Mouse (Mus musculus): Measurements from ENCODE around the gene Prrc2c.
A peak's percentile ranks its signal among the peaks of the same experiment; 100 is the strongest.
"Not testable (repeated sequence)": the region's sequence is repeated elsewhere in the genome, so short reads cannot be mapped to it uniquely, and the experiment has no call there.

Prrc2c gene

GRCm38 (mm10) chr1:162740401-162740835 lies at the start of gene Prrc2c:
Prrc2c (minus strand) TSS chr1:162740556.
- peak; percentile 98 for DNase-seq

DNA sequence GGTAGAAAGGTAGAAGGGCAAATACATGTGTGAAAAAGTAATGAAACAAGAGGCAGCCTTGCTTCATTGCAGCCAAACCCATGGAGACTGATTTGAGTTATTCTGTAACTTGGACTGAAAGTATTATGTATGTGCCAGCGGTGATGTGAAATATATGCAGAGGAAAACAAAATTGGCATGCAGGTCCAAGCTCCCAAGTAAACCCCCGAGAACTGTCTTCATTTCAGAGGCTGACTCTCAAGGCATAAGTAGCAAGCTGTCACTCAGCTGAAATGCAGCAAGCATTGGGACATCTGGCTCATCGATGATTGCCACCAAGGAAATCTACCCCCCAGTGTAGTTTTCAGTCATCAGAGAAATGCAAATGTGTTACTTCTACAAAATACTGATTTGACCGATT lies 44.9 kb upstream of the Prrc2c start:
- DNase-seq = no peak

- no peak for DNase-seq
Observed at GRCm38 (mm10) chr1:162783669-162784248, 43.4 kb upstream of the Prrc2c start.

- not testable (repeated sequence) for DNase-seq
Observed at GRCm38 (mm10) chr1:162781035-162781434, 40.7 kb upstream of the Prrc2c start.

- DNase-seq = no peak
Observed at GRCm38 (mm10) chr1:162777943-162778538, 37.7 kb upstream of the Prrc2c start.

DNA sequence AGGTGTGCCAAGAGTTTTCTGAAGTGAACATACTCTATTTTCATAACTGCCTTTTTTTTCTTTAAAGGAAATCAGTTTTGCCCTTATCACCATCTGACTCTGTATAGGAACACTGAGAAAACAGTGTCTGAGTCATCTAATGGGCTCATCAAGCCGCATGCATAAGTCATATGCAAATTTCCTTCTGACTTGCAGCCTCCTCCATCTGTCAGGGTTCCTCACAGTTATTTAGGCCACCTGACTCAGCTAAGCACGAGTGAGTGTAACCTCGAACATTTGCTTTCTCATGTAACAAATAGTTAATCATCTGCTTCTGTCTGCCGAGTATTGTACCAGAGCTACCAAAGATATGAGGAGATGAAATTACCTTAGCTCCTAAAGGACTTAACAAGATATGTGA lies 33.3 kb upstream of the Prrc2c start:
- DNase-seq = peak; percentile 13

DNA sequence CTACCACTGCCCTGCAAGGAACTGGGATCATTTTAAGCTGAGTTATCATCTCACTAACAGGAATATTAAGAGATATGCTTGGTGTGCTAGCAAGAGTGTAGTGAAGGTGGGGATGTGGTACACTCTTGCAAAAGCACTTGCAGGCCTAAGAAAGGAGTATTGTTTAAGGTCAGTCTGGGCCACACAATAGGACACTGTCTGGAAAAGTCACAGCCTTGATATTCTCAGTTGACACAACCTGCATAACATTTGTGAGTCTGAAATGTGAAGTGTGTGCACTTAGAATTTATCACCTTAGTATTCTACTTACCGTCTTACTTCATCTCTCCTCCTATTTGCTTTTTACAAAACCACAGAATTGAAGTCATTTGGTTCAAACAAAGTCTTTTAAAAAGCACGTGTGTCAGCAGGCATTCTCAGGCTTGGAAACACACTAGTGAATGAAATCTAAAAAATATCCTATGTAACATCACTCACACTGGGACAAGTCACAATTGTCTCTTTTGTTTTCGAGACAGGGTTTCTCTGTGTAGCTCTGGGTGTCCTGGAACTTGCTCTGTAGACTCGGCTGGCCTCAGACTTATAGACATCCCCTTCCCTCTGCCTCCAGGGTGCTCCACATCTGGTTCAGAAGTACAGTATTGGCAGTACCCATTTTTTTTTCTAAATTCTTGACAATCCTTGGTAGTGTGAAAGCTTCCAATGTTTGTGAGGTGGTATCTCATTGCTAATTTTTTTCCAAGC lies 31.4 kb upstream of the Prrc2c start:
- DNase-seq = no peak

DNA sequence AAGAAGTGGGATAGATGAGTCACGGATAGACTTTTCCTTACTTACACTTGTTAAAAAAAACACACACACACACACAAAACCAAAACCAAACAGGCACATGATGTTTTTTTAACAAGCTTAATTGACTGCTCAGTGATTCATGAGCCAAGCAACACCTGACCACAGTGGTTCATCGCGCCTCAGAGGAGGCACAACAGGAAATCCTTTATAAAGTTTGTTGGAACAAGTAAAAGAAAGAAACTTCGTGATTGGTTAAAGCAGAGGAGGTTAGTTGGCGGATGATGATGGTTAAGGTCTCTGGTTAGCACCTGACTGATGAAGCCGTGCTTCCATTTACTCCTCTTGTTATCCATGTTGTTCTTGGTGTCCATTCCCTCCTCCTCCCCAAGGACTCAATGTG lies 11.7 kb upstream of the Prrc2c start:
- DNase-seq = no peak

- peak; percentile 6 for DNase-seq
Observed at GRCm38 (mm10) chr1:162749607-162750006, 9.3 kb upstream of the Prrc2c start.

DNA sequence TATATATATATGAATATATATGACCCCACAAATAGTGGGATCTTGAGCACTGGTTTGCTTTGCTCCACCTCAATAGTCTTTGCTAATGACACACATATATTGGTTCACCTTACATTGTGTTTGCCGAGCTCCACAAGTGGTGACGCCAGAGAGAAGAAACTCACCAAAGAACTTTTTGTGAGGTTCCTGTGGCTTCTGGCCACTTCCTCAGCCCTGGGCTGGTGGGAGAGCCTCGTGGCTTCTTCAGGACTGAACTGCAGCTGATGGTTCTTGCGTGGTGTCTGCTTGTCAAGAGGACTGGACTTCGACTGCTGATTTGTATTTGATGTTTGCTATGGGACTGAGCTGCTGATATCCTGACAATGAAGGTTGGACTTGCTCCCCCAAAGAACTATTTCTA lies 8.4 kb upstream of the Prrc2c start:
- DNase-seq = no peak

DNA sequence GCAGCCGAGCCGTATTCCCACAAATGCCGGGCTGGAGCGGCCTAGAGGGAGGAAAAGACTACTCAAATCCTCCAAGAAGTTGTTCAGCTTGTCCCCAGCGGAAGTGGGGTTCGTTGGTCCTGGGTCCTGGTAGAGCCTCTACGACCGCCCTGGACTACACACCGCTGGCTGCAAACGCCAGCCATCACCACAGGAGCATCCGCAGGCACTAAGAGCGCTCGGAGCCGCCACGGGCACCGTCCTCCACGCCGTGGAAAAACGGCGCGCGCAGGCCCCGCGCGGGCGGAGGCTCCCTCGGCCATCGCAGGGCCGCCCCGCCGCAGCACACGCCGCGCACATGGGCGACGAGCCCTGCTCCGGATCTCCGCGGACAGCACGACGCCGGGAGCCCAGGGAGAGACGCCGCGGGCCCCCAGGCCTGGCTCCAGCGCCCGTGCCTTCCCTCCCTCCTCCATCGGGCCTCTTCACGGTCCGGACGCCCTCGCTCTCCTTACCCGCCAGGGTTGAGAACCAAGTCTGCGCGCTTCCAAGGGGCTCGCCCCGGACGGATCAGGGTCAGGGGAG lies 443 bp downstream of the Prrc2c start:
- DNase-seq = no peak

- DNase-seq = peak; percentile 7
Observed at GRCm38 (mm10) chr1:162739406-162739805, 950 bp downstream of the Prrc2c start.

GRCm38 (mm10) chr1:162738472-162738871 lies 1.9 kb downstream of the Prrc2c start:
- no peak for DNase-seq

DNA sequence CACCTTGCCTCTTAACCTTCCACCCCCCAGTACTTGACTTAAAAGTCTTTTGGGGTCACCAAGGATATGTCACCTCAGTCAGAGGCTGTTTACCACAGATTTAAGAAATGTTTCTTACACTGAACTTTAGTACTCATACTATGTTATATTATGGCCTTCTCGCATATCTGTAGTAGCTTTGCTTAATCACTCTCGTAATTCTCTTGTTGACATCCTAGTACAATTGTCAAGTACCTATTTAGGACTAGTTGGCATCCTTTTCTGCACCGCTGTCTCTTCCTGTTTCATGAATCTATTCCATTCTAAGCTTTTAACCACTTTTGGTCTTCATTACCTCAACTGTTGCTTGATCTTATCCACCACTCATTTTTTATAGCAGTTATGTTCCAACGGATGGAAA lies 5.3 kb downstream of the Prrc2c start:
- DNase-seq = no peak

DNA sequence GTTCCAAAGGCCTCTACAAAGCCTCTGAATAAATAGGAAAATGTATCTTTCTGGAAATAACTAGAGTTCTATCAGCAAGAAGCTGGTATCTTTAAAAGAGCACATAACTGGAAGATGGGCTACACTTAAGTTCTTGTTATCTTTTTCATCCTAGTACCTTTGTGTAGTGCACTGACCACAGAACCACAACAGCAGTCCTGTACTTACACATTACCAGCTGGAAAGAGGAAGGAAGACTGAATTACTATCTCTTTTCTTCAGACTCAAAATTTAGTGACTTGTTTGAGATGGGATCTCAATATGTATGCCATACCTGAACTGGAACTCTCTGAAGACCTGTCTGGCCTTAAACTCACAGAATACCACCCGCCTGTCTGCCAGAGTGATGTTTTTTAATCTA lies 6.1 kb downstream of the Prrc2c start:
- DNase-seq = no peak

DNA sequence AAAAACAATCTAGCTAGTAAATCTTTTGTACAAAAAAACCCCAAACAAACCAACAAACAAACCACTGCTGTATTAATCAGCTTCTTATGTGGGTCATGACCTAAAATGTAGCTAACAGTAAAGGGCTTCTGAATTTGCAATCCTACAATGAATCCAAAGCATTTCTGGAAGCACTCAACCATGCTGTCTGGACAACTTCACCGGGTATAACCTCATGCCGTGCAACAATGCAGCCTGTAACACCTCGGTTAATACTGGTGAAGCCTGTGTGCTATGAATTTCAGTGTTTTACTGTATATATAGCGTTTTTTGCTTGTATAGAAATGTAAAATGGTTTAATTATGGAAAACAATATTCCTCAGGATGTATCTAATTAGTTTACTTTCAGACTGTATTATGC lies 8.3 kb downstream of the Prrc2c start:
- no peak for DNase-seq

DNA sequence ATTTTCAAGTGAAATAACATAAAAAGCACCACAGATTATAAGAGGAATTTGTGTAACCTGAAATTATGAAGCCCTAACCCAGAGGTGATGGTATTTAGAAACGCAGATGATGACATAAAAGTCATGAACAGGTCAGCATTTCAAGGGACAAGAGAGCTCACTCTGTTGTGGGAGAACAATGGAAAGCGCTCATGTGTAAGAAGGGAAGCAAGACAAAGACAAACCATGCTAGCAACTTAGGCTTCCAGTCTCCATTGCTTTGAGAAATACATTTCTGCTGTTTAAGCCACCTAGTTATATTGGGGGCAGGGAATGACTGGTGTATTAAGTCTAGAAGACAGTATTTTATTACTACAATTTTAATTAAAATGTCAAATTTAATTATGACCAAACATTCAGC lies 10.9 kb downstream of the Prrc2c start:
- no peak for DNase-seq

GRCm38 (mm10) chr1:162727981-162728380 lies 12.4 kb downstream of the Prrc2c start:
- DNase-seq = no peak

DNA sequence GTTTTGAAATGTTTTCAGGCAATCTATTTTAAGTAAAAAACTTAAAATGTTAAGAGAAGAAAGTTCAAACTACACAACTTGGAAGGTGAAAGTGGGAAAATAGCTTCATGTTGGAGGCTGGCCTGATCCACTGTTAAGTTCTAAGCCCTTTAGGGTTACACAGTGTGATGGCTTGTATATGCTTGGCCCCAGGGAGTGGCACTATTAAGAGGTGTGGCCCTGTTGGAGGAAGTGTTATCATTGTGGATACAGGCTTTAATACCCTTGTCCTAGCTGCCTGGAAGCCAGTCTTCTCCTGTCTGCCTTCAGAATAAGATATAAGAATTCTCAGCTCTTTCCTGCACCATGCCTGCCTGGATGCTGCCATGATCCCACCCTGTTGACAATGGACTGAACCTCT lies 16.7 kb downstream of the Prrc2c start:
- no peak for DNase-seq

DNA sequence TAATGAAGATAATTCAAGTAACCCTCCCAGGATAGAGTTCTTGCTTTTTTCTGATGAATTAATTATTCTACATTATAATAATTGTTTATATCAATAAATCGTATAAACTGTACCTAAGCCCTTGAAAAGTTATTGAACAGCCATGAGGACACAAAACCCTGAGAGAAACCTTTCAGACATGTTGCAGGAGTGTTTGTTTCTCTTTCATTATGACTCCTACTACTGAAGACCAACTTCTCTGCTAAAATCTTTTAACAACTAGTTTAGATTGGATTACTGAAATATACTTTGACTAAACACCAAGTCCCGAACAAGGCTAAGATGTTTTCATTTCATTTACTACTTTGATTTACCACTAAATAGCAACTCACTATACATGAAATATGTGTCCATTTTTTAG lies 19.7 kb downstream of the Prrc2c start:
- DNase-seq = no peak

DNA sequence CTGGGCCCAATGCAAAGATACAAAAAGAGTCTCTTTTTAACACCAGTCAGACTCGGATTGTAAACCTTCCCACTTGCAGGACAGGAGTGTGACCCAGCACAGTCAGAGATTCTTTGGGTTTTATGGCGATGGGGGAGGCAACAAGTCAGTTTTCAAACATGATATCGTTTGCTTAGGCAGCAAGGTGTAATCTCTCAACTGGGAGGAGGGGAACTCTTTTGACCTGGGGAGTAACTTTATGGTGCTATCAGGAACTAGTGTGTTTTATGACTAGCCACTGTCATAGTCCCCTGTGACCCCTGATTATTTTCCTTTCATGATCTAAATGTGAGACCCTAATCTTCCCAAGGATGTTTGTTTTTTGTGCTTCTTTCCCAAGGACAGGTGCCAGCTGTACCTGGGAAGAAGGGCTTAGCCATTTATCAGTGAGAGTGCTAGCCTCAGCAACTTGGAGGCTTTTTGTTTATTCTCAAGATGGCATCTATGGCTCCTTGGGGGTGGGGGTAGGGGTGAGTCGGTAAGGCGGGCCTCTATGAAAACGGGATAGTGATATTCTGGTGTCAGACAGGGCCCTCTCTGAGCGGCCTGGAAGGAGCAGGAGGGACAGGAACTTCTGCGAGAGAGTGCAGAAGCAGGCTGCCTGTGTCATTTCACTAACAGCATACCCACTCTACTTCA lies 39.8 kb downstream of the Prrc2c start:
- DNase-seq = no peak

DNA sequence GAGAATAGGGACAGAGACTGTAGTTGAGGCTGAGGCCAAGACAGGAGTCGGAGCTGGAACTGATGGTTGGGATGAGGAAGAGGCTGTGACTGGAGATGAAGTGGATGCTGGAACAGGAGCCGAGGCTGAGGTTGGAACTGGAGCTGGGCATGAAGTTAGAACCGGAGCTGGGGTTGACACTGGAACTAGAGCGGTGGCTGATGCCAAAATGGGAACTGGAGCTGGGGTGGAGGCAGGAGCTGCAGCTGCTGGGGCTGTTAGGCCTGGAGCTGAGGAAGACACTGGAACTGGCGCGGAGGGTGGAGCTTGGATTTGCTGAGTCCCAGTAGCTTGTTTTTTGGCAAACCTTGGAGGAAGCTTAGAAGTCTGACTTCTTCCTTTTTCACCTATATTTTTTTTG lies 42.5 kb downstream of the Prrc2c start:
- no peak for DNase-seq

DNA sequence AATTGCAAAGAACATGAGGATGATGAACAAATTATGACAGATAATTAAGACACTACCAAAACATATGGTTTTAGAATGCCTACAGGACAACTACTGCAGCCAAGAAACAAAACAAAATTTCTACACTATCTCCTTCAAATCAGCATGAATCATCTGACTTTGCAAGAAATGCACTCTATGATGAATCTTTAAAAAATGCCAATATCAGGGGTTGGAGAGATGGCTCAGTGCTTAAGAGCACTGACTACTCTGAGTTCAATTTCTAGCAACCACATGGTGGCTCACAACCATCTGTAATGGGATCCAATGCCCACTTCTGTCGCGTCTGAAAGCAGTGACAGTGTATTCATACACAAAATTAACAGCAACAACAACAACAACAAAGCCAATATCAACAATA lies 46.6 kb downstream of the Prrc2c start:
- DNase-seq = no peak

Data from right cerebral cortex, postnatal 25 days (tissue).